Mouse (Mus musculus) lung, postnatal 25 days (tissue): ENCODE results near the gene Il31.
"Not testable (repeated sequence)": the region's sequence is repeated elsewhere in the genome, so short reads cannot be mapped to it uniquely, and the experiment has no call there.

Source experiments
- DNase-seq: peaks from one replicate; pipeline ENCODE4 v3.0.0; 2022; ENCODE audit warnings: low spot score

The Il31 gene

DNA sequence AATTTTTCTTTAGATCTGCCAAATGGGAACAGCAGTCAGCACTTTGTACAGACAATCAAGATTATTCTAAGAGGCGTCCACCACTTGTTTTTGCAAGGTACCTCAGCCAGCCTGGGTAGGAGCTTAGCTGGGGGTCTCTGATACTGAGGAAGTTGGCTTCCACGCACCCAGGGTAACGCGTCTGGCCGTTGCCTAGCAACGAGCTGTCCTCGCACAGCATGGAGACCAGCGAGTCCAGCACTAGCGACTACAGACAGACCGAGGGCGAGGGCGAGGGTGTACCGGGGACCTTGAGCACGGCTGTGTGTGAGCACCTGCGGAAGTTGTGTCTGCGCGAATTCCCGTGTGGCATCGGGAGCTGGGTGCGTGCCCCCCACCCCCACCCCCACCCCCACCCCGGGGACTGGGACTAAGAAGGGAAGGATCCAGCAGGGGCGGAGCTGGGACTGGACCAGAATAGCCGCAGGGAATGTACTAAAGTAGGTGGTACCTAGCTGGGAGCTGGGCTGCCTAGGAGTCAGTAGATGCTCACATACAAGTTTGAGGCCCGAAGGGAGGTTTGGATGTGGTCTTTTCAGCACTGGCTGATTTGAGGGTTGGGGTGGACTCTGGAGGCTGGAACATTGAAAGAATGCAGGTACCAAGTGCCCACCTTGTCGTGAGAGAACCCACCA is at the start of gene Il31, which contains the start of gene Lrrc43:
Gene Il31, minus strand, starts transcription at position 378 of the 674 bp plus-strand sequence.
Gene Lrrc43, plus strand, starts transcription at position 194 of the 674 bp plus-strand sequence.
- no peak for DNase-seq

DNA sequence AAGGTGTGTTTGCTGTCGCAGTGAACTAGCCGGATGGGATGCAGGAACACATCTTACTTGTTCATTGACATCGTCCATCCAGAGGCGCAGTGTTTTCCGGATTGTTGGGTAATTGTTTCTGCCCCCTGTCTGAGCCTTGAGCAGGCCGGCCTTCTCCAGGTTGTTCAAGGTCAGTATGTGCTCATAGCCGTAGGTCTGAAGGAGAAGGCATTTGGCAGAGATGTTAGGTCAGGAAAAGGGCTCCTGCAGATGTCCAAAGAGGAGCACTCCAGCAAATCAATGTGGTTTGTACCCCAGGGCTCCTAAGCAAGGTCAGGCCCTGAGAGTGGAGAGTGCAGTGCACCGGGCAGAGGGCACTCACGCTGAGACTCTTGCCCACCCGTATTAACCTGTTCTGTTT is 44.5 kb upstream of the Il31 start:
- DNase-seq, result no peak

DNA sequence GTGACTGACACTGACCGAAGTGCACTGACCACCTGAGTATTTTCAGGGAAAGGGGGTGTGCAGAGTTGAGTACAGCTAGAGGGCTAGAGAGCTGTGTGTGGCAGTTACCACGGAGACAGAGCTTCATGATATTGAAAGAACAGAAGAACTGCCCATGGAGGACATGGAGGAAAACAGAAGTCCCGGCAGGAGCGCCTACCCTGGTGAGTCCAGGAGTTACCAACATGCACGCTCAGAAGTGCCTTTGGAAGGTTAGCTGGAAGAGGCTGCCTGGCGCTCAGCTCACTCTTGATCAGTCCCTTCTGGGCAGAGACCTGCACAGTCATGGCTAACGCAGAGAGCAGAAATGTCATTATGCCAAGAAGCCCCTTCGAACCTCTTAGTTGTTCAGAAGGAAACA is 40.8 kb upstream of the Il31 start:
- DNase-seq, result no peak

DNA sequence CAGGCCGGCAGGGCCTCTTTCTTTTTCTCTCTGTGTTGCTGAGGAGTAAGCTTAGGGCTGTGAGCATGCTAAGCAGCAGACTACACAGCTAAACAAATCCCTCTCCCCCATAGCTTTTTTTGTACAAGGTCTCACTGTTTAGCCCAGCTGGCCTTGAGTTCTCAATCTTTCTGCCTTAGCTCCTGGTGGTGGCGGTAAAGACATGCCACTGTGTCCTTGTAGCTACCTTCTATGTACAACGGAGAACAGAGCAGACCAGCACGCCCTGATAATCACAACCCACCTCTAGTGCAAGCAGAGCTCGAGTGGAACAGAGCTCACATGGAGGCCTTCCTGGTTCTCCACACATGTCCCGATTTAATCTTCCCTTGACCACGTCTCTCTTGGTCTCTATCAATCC is 39.4 kb upstream of the Il31 start:
- DNase-seq, result no peak

DNA sequence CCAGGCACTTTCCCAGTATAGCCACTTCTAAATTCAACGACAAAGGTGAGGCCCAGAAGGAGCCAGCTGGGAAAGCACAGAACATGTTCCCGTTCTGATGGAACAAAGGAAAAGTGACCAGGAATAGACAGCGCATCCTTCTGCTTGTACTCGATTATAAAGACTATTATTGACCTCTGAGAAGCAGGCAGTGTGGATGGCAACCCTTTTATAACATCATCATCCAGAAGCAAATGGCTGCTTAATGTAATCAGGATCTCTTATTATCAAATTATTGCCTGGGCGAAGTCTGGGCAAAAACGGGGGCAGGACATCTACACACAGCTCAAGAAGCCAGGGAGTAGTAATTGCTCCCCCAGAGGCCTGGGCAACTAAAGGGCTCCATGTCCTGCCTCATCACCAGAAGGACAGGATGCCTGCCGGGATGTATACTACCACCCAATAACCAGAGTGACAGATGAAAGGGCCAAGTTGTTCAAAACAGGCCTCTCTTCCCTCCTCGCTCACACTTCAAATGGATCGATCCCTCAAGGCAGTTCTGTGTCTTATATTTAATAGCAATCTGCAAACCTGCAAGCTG is 36.7 kb upstream of the Il31 start:
- no peak for DNase-seq

DNA sequence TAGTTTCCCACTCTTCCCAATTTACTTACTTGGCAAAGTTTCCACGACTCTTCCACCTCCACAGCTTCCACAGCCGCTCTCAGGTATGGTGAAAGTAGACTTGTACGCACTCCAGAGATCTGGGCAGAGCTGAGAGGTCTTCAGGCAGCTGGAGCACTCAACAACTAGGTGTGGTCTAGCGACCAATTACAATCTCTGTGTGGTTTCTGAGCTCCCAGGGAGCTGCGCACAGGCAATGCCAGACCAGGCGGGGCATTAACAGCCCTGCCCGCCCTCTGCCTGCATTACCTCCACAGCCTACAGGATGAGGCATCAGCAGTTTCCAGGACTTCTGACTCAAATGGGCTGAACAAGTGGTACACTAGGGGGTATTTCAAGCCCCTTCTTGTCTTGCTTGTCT is 36.0 kb upstream of the Il31 start, which contains the start of gene Gm49027:
Gene Gm49027, minus strand, starts transcription at position 208 of the 400 bp plus-strand sequence.
- no peak for DNase-seq

DNA sequence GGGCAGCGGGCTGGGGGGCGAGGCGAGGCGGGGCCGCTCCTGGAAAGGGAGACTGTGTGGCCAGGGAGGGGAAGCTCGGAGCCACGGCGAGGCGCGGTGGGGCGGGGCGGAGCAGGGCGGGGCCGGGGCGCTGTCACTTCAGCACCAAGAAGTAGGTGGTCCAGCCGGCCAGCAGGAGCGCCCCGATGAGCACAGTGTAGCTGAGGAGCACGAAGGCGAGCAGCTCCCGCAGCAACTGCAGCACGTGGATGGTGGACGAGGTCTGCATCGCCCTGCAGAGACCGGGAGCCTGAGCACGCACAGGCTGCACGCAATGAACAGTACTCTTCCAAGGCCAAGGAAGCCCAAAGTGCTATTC is 35.1 kb upstream of the Il31 start:
- DNase-seq, result no peak

DNA sequence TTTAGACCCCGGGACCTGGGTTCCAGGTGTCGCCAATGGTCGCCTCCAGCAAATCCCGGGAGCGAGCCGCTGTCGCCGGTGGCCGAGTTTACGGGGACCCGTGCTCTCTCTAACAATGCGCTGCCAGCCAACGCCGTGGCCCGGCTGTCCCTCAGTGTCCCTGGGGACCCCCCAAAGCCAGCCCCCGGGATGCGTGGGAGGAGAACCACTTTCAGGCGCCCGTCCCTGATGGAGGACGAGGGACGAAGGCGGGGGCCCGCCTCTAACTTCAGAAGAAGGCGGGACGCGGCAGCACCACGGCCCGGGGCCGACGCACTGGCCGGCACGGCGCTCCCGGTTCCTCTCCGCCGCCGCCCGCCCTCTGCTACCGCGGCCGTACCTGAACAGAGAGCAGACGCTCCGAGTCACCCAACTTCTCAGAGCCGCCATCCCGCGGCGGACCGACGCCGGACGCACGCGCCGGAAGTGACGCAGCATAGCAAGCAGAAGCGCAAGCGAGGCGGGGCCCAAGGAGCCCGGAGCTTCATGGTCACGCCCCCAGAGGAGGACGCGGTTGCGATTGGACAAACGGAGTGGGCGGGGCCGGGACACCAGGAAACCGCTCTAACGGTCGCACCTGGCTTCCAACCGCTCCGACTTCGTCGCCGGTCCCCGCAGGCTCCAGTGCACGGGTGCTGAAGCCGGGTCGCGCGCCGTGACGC is 34.6 kb upstream of the Il31 start, which contains the start of gene Diablo:
Gene Diablo, minus strand, starts transcription at position 485 of the 701 bp plus-strand sequence.
- DNase-seq, result peak; percentile 99

DNA sequence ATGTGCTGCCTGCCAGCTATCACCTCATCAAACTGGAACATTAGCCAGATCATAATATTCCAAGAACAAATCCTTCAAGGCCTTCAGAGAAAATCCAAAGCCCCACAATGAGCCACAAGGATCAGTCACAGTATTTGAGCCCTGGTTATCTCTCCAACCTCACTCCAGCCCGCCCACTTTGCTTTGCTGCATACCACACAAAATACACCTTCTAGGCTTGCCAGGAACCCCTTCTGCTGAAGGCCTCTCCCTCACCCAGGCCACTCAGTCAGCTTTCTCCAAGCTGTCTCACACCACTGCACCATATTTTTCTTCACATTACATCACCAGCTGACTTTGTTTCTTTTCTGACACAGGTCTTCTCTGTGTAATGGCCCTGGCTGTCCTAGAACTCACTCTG is 32.9 kb upstream of the Il31 start:
- no peak for DNase-seq

DNA sequence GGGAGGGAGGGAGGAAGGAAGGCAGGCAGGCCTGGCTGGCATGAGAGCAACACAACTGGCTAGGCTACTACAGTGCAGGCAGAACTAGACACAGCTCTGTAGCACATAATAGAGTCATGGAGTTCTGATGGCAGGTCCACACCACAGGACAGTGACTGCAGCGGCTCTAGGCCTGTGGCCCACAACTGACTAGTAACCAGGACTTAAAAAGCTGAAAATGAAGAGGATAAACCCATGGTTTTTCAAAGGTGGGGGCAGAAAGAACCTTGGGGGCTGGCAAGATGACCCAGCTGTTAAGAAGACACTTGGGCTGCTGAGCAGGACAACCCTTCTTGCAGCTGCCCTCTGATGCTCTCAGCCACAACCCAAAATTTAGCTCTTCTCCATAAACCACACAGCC is 32.3 kb upstream of the Il31 start:
- DNase-seq, result no peak

DNA sequence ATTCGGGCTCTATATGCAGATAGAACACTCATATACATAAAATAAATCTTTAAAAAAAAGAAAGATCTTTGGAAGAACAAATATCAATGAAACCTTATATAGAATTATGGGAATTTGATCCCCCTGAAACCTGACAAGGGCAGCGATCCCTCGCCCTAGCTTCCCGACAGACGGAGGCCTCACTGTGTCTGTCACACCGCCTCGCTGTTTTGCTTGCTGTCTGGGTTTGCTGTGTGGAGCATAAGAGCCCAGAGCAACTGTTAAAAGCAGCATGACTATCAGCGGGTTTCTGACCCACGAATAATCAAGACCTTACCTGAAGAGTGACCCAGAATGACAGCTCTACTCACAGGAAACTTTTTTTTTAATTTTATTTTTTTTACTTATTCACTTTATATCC is 31.4 kb upstream of the Il31 start:
- DNase-seq, result no peak

DNA sequence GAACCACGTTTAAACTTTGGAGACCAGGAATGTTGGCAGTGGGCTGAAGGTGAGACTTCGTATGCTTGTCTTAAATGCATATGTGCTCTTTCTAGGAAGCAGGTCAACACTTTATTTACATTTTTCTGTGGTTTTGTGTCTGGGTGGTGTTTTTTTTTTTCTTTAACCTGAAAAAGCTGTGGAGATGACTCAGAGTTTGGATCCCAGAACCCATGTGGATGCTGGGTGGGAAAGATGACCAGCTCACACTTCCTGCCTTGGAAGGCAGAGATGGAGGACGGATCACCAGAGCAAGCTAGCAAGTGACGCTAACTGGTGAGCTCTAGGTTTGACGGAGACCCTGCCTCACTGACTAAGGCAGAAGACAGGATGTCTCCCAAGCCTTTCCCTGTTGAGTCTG is 25.6 kb upstream of the Il31 start:
- no peak for DNase-seq

DNA sequence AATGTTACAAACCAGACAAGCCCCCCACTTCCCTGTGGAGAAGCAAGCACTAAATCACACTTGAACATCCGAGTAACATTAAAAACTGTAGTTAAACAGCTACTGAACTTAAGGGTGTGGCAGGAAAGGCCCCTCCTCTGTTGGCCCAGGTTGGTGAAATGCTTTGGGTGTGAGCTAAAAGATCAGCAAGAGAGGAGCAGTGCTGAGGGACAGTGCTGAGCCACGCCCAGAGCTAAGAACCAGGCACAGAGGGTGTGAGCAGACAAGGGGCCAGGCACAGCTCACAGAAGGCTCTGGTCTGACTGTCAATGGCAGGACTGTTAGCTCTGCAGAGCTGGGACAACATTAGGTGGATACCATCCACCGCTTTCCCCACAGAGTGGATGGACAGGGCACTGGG is 22.8 kb upstream of the Il31 start:
- DNase-seq, result no peak

DNA sequence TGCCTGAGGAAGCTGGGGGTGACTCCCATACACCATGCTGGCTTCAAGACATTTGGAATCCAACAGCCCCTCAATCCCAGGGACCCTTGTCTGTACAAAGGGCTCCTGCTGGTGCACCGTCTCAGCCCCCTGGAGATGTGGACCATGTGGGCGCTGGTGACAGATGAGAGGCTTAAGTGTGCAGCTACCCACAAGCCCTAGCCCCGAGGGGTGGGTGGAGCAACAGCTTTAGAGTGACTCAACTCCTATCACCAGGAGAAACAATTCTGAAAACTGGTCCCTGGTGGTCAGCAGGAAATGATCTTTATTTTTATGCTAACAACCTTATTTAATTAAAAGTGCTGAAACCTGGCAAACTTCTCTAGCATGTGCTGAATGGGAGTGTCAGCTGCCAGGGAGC is 22.1 kb upstream of the Il31 start:
- DNase-seq, result not testable (repeated sequence)

DNA sequence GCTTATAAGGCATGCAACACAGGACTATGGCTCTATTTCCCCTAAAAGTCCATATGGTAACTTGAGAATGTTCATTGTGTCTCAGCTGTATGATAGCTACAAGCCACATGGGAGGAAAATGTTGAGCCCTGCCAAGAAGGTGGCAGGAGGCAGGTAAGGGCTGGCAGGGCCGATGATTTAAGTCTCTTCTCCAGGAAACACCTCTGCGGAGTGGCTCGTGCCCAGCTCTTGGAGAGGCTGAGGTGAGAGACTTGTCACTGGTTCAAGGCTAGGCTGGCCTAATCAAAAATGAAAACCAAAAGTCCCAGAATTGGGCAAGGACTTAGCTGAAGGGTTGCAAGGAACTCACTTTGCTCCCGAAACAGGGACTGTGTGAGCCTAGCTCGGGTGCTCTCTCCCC is 20.9 kb upstream of the Il31 start, which contains the start of gene B3gnt4:
Gene B3gnt4, plus strand, starts transcription at position 301 of the 400 bp plus-strand sequence.
- no peak for DNase-seq

DNA sequence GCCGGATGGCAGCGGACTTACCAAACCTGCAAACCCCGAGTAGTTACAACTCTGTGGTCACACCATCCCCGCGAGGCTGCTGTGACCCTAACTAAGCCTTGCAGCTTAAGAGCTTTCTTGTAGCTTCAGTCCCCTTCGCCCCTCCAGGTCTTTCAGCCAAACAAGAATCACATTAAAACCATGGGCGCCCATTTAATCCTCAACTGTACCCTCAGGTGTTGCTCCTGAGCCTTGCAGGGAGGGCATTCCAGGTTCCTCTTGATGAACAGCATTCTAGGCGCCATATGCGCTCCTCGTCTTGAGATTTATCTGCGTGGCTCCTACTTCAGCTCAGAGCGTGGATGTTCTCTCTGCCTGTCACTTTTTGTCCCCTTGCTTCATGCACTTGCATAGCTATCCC is 19.6 kb upstream of the Il31 start:
- no peak for DNase-seq

DNA sequence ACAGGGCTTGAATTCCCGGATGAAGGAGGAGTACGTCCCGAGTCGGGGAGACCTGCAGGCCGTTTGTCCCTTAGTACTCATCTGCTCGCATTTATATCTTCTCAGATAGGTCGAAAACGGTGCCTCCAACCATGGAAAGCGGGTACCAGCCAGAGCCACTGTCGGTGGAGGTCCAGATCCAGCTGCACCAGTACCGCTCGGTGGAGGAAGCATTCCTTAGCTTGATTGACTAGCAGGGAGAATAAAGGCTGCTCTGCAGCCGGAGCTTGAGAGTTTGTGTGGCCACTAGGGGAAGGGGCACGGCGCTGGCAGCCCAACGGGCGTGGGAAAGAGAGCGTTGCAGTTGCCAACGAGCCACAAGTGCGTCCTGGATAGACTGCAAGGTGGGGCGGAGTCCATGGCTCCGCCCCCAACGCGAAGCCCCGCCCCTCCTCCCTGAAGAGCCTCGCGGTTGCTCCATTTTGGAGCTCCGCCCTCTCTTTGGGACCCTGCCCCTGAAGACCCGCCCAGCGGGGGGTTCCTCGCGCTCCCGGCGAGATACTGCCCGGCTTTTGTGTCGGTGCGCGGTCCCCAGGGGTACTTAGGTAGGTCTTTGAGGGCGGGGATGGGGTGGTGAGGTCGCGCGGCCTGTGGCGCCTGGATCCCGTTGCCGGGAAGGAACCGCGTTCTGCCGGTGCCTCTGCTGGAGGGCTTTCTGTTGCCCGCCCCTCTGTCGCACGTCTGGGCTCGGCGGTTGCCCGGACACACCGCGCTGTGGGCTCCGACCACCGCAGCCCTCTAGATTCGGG is 18.8 kb upstream of the Il31 start:
- DNase-seq, result peak; percentile 74

DNA sequence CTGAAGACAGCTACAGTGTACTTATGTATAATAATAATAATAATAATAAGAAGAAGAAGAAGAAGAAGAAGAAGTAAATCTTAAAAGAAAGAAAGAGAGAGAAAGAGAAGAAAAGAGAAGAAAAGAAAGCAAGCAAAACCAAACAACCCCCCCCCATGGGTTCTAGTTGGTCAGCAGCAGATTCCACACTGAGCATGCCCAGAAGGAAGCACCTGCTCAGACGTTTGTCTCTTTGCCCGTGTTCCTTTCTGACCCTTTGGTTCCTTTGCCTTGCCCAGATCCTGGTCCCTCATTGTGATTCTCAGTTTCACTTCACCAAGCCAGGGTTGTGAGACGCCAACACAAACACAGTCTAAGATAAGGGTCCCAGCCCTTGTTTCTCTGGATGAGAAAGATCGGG is 12.7 kb upstream of the Il31 start:
- no peak for DNase-seq

DNA sequence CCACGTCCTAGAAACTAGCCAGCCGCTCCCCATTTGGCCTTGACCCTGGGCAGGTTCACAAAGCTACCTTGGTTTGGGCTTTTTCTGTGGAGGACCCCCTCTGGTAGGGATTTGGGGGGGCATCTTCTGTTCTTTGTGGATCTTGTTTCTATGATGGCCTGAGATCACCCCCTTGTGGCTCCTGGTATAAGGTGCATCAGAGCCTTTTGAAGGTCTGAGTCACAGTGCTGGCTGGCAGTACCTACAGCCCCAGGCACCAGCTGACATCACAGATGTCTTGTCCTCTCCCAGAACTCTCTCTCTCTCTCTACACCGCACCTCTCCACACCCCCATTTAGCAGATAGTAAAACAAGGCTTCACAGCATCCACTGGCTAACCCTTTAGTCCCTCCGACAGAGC is 10.4 kb upstream of the Il31 start:
- DNase-seq, result no peak

DNA sequence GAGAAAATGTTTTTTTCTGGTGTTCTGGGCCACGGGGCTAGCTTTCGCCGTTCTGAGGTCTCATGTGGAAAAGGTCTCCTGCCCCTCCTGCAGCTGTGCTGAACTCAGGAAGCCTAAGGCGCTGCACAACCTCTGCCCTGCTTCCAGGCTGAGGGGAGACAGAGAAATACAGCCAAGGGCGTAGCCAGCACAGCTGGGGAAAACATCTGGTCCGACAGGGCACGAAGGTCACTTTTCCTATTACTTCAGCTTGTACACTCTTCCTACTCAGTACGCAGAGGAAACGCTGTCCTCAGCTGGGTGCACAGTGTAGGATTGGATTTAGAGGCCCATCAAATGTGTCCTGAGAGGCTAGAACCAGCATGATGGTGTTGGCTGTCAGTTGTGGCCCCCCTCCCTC is 646 bp upstream of the Il31 start:
- DNase-seq, result no peak

DNA sequence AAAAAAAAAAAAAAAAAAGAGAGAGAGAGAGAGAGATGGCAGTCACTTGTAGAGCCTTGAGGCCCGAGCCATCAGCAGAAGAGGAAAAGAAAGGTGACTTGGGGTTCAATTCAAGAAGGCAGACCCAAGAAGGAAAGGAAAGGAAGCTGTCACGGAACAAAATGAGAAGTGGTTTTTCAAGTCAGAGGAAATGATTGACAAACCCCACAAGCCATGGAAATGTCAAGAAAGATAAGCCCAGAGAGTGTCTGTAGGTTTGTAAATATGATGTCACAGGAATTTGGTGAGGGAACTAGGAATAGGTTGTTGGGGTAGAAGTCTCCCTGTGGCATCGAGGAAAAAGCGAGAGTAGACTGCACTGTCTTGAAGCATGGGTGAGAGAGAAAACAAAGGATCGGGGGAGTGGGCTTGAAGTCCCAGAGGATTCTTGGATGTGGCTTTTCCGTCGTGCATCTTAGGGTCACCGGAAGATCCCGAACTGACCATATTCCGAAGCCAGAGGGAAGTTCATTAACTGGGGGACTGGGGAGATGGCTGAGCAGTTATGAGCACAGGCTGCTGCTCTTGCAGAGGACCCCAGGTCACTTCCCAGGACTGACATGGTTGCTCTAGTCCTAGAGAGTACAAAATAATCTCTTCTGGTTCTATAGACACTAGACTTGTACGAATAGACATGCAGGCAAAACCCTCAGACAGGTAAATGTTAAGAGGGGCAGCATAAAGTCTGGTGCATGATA is 1.5 kb downstream of the Il31 start:
- no peak for DNase-seq

DNA sequence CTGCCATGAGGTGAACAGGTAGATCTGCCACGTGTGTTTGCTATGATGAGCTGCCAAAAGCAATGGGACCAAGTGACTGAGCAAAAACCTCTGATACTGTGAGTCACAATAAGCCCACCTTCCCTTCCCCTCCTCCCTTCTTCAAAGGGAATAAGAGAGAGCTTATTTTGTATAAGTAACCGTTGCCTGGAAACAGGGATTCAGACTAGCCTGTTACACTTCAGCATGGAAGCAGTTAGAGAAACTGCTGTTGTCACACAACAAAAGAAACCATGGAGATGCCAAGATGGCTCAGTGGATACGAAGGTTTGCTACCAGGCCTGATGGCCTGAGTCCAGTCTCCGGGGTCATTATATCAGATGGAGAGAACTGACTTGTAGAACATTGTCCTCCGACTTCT is 15.5 kb downstream of the Il31 start:
- DNase-seq, result no peak
